Mouse (Mus musculus): ENCODE results near the gene Ifngr1. TPM values are rescaled to one million over a fixed set of nuclear protein-coding genes. Genes with fewer than 3 reads are reported as not detected.
A peak's percentile ranks its signal among the peaks of the same experiment; 100 is the strongest.

Ifngr1 gene
- total RNA-seq, 1 experiment from 2014 or later = 1,192 TPM

DNA sequence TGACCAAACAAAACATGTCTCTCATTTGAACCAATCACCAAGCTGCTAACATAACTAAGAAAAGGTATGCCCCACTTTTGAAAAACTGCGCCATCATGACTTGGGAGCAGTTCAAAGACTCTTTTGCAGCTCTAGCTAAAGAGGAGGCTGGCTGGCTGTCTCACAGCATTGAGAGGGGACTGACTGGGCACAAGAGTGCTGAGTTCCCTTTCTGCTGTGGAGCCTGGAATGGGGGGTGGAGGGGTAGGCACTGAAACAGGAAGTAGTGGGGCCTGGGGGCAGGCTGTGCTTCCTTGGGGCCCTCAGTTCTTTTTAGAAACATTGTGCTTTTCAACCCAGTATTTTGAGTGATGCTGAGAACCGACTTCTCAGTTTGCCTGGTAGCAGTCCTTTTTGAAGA, 7.7 kb upstream of the Ifngr1 start:
- peak; percentile 91 for ATAC-seq (replicated peaks; ENCODE audit: insufficient number of reproducible peaks, low FRiP score, low TSS enrichment, poor library complexity, severe bottlenecking)

DNA sequence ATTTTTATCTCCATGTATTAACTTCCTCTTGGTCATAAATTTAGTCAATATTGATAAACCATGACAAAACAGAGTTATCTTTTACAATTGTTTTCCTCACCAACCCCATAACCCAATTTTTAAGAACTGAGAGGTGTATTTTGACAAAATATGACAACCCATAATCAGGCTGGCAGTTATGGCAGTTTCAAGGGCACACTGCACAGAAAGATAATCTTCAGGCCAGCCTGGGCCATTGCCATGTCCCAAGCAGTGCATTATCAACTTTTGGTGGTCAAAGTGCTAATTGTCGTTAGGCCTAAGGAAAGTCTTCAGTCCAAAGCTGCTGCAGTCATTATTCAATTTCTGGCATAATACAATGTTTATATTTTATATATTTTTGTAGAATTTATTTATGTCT, 6.9 kb upstream of the Ifngr1 start:
- ATAC-seq (replicated peaks; ENCODE audit: insufficient number of reproducible peaks, low FRiP score, low TSS enrichment, poor library complexity, severe bottlenecking) = no peak

DNA sequence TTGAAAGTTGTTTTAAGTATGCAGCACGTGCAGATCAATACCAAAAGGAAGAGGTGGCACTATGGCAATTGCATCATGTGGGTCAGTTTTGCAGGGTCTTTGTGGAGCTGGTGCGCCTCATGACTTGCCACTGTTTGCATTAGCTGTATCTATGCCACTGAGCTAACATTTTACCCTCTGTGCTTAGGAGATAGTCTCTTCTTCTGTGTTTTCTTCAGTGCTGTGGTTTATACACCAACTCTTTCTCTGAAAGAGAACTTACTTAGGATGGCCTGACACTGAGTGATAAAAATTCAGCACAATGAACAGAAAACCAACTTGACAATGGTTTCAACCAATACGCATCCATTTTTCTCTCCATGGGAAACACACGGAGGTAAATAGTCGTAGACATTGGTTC, 5.9 kb upstream of the Ifngr1 start:
- ATAC-seq (replicated peaks; ENCODE audit: insufficient number of reproducible peaks, low FRiP score, low TSS enrichment, poor library complexity, severe bottlenecking) = no peak

- ATAC-seq (replicated peaks; ENCODE audit: insufficient number of reproducible peaks, low FRiP score, low TSS enrichment, poor library complexity, severe bottlenecking) = no peak
These were observed 4.5 kb upstream of the Ifngr1 start for GRCm38 (mm10) chr10:19587281-19587680.

GRCm38 (mm10) chr10:19589626-19590025, 2.1 kb upstream of the Ifngr1 start:
- ATAC-seq (replicated peaks; ENCODE audit: insufficient number of reproducible peaks, low FRiP score, low TSS enrichment, poor library complexity, severe bottlenecking) = no peak

GRCm38 (mm10) chr10:19591286-19591640, 486 bp upstream of the Ifngr1 start:
- no peak; the same call in 1 of the 2 replicates for ATAC-seq (replicated peaks; ENCODE audit: insufficient number of reproducible peaks, low FRiP score, low TSS enrichment, poor library complexity, severe bottlenecking)

DNA sequence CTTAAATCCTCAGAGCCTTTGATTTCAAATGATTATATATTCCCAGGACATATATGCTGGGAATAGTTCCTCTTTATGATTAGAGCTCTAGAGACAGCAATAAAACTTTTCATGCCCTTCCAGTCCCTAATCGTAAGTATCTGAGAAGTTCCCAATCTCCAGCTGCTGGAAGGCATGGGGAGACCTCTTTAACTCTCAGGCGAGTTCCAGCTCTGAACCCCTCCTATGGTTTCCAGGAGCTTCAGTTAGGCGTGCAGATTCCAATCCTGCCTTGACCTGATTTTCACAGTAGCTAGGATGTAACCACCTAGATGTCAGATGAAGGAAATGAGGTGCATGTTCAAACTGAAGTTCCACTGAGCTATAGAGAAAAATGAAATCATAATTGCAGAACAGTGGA, 807 bp downstream of the Ifngr1 start:
- no peak for ATAC-seq (replicated peaks; ENCODE audit: insufficient number of reproducible peaks, low FRiP score, low TSS enrichment, poor library complexity, severe bottlenecking)

- no peak for ATAC-seq (replicated peaks; ENCODE audit: insufficient number of reproducible peaks, low FRiP score, low TSS enrichment, poor library complexity, severe bottlenecking)
These were observed 1.5 kb downstream of the Ifngr1 start for GRCm38 (mm10) chr10:19593296-19593695.

- ATAC-seq (replicated peaks; ENCODE audit: insufficient number of reproducible peaks, low FRiP score, low TSS enrichment, poor library complexity, severe bottlenecking) = no peak; the same call in 1 of the 2 replicates
These were observed 2.6 kb downstream of the Ifngr1 start for GRCm38 (mm10) chr10:19594201-19594905.

DNA sequence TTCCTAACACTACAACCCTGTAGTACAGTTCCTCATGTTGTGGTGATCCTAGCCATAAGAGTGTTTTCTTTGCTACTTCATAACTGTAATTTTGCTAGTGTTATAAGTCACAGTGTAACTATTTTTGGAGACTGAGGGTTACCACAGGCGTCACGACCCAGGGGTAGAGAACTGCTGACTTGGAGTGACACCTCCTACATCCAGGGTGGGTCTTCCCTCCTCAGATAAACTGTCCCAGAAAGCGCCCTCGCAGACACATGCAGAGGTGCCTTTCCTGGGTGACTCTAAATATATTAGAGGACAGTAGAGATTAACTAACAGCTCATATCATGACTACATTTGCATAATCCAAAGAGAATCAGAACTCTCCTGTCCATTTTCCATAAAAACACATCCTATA, 5.1 kb downstream of the Ifngr1 start:
- ATAC-seq (replicated peaks; ENCODE audit: insufficient number of reproducible peaks, low FRiP score, low TSS enrichment, poor library complexity, severe bottlenecking) = no peak

- ATAC-seq (replicated peaks; ENCODE audit: insufficient number of reproducible peaks, low FRiP score, low TSS enrichment, poor library complexity, severe bottlenecking) = no peak
These were observed 6.3 kb downstream of the Ifngr1 start for GRCm38 (mm10) chr10:19598091-19598490.

DNA sequence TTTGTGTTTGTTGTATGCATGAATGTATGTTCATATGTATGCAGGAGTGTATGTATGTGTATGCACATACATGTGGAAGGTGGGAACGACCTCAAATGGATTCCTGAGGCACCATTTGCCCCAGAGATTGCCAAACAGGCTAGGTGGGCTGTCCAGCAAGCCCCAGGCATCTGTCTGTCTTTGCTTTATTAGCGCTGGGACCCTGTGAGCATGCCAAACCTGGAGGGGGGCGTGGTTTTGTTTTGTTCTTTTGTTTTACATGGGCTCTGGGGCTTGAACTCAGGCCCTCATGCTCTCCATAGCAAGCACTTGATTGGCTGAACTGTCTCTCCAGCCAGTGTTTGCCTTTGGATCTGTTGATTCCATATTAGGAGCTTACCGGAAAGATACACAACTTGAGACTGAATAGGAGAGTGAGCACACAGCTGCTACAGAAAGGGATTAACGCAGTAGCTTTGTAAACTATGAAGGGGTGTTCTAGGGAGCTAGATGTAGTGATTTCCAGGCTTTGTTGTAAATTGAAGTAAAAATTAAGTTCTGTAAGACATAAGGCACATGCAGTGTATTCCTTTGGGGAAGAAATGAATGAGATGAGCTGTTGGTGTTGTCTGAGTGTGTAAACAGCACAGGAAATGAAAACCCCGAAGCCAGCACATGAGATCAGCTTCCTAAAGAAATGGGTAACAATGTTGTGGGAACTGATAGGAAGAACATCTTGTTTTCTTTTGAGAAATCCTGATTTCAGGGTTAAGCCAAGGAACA, 7.8 kb downstream of the Ifngr1 start:
- no peak for ATAC-seq (replicated peaks; ENCODE audit: insufficient number of reproducible peaks, low FRiP score, low TSS enrichment, poor library complexity, severe bottlenecking)

DNA sequence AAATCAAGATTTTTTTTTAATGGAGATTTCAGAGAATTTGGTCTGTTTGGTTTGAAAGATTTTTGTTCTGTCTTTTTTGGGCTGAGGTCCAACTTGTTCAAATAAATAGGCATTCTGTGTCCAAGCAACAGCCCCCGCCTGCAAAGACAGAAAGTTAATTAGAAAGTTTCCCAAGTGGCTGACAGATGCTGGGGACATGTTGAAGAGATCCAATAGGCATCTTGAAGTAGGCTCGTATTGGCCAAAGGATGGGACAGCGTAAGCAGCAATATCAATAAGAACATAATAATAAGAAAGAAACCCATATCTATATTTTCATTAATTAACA, 8.3 kb downstream of the Ifngr1 start:
- no peak for ATAC-seq (replicated peaks; ENCODE audit: insufficient number of reproducible peaks, low FRiP score, low TSS enrichment, poor library complexity, severe bottlenecking)

DNA sequence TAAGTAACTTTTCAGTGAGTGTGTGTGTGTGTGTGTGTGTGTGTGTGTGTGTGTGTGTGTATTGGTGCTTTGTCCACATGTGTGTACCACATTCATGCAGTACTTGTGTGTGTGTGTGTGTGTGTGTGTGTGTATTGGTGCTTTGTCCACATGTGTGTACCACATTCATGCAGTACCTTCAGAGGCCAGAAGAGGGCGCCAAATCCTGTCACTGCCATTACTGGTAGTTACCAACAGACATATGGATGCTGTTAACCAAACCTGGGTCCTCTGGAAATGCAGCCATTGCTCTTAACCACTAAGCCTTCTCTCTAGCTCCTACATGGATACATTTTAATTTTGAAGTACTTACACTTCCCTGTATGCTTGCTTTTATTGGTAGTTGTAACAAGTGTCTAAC, 9.8 kb downstream of the Ifngr1 start:
- ATAC-seq (replicated peaks; ENCODE audit: insufficient number of reproducible peaks, low FRiP score, low TSS enrichment, poor library complexity, severe bottlenecking) = peak; percentile 36; the same call in 1 of the 2 replicates

DNA sequence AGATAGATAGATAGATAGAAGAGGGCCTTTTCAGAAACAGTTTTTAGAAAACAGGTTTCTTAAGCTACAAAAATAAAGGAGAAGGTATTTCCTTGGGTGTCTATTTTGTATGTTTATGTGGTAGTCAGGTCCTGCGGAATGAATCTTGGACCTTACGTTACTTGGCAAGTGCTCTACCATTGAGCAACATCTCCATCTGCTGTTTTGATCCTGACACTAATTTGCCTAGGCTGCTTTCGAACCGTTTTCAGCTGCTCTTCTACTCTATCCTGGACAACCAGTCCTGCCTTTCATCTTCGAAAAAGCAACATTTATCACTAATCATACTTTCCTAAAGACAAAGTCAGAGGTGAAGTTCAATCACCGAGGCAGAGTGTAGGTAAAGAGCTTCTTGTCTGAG, 11.5 kb downstream of the Ifngr1 start:
- no peak for ATAC-seq (replicated peaks; ENCODE audit: insufficient number of reproducible peaks, low FRiP score, low TSS enrichment, poor library complexity, severe bottlenecking)

DNA sequence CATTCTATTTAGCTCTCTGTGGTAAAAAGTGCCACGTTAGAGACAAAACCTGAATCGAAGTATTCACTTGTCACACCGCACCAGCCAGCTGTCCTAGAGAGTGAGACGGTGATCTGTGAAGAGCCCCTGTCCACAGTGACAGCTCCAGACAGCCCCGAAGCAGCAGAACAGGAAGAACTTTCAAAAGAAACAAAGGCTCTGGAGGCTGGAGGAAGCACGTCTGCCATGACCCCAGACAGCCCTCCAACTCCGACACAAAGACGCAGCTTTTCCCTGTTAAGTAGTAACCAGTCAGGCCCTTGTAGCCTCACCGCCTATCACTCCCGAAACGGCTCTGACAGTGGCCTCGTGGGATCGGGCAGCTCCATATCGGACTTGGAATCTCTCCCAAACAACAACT, 17.4 kb downstream of the Ifngr1 start:
- no peak for ATAC-seq (replicated peaks; ENCODE audit: insufficient number of reproducible peaks, low FRiP score, low TSS enrichment, poor library complexity, severe bottlenecking)

DNA sequence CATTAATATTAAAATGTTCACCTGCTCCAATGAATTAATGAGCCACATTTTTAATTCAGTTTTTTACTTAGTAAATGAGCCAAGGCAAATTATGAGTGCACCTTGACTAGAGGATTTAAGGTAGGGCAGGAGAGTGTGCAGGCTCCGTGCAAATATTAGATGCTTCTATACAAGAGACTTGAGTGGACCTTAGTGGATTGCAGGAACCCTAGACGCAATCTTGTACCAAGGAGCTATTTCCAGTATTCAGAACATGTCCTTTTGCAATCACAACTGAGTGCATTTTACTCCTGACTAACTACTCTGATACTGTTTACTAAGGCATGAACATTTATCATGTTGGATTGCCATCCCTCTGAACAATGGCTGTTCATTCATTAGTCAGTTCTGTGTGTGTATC, 19.9 kb downstream of the Ifngr1 start:
- no peak for ATAC-seq (replicated peaks; ENCODE audit: insufficient number of reproducible peaks, low FRiP score, low TSS enrichment, poor library complexity, severe bottlenecking)

- no peak; the same call in 1 of the 2 replicates for ATAC-seq (replicated peaks; ENCODE audit: insufficient number of reproducible peaks, low FRiP score, low TSS enrichment, poor library complexity, severe bottlenecking)
These were observed 21.5 kb downstream of the Ifngr1 start for GRCm38 (mm10) chr10:19613111-19613753.

- no peak for ATAC-seq (replicated peaks; ENCODE audit: insufficient number of reproducible peaks, low FRiP score, low TSS enrichment, poor library complexity, severe bottlenecking)
These were observed 28.0 kb downstream of the Ifngr1 start for GRCm38 (mm10) chr10:19619736-19620135.

Data from monocyte, adult 5-6 weeks (primary cell).